Mouse (Mus musculus) liver, embryonic 14.5 days (tissue): ENCODE data around the gene Dpm1.

ENCODE experiments used
- CTCF ChIP-seq: IDR thresholded peaks from 2 replicates; pipeline ENCODE4 v1.5.1; 2016; ENCODE audit warnings: antibody characterized with exemption, low read depth, control low read depth
- EP300 ChIP-seq: IDR thresholded peaks from 2 replicates; pipeline ENCODE4 v1.6.1; 2016; ENCODE audit warnings: antibody characterized with exemption, low read depth

GRCm38 (mm10) chr2:168229116-168230025 lies 1.0 kb downstream of the Dpm1 start:
- no peak for TF ChIP-seq EP300
- no peak for TF ChIP-seq CTCF
